Mouse (Mus musculus): ENCODE data around the gene Ccdc127.
A peak's percentile ranks its signal among the peaks of the same experiment; 100 is the strongest.

Ccdc127 gene

GRCm38 (mm10) chr13:74349566-74350434 lies at the start of gene Ccdc127, which contains the start of gene Sdha:
Gene Ccdc127, plus strand, starts transcription at chr13:74350309.
Gene Sdha, minus strand, starts transcription at chr13:74350280.
- peak; percentile 98 for DNase-seq (ENCODE audit: extremely low read depth, insufficient read length, low spot score)

GRCm38 (mm10) chr13:74300925-74301606 lies 49.0 kb upstream of the Ccdc127 start:
- DNase-seq (ENCODE audit: extremely low read depth, insufficient read length, low spot score), result peak; percentile 16

- DNase-seq (ENCODE audit: extremely low read depth, insufficient read length, low spot score), result no peak
Observed at GRCm38 (mm10) chr13:74301607-74301984, 48.5 kb upstream of the Ccdc127 start.

- no peak for DNase-seq (ENCODE audit: extremely low read depth, insufficient read length, low spot score)
Observed at GRCm38 (mm10) chr13:74302050-74303037, 47.8 kb upstream of the Ccdc127 start.

GRCm38 (mm10) chr13:74305380-74305779 lies 44.7 kb upstream of the Ccdc127 start:
- no peak for DNase-seq (ENCODE audit: extremely low read depth, insufficient read length, low spot score)

GRCm38 (mm10) chr13:74305780-74306179 lies 44.3 kb upstream of the Ccdc127 start:
- no peak for DNase-seq (ENCODE audit: extremely low read depth, insufficient read length, low spot score)

GRCm38 (mm10) chr13:74314616-74315015 lies 35.5 kb upstream of the Ccdc127 start:
- no peak for DNase-seq (ENCODE audit: extremely low read depth, insufficient read length, low spot score)

- DNase-seq (ENCODE audit: extremely low read depth, insufficient read length, low spot score), result no peak
Observed at GRCm38 (mm10) chr13:74316386-74316785, 33.7 kb upstream of the Ccdc127 start.

GRCm38 (mm10) chr13:74316789-74317169 lies 33.3 kb upstream of the Ccdc127 start:
- DNase-seq (ENCODE audit: extremely low read depth, insufficient read length, low spot score), result no peak

- DNase-seq (ENCODE audit: extremely low read depth, insufficient read length, low spot score), result peak; percentile 95
Observed at GRCm38 (mm10) chr13:74317170-74317849, 32.8 kb upstream of the Ccdc127 start, which contains the start of gene Pdcd6. Gene Pdcd6, minus strand, starts transcription at chr13:74317580.

GRCm38 (mm10) chr13:74329321-74329720 lies 20.8 kb upstream of the Ccdc127 start:
- DNase-seq (ENCODE audit: extremely low read depth, insufficient read length, low spot score), result no peak

GRCm38 (mm10) chr13:74341036-74341435 lies 9.1 kb upstream of the Ccdc127 start:
- no peak for DNase-seq (ENCODE audit: extremely low read depth, insufficient read length, low spot score)

- DNase-seq (ENCODE audit: extremely low read depth, insufficient read length, low spot score), result no peak
Observed at GRCm38 (mm10) chr13:74350435-74350906, 362 bp downstream of the Ccdc127 start.

GRCm38 (mm10) chr13:74356491-74356890 lies 6.4 kb downstream of the Ccdc127 start:
- DNase-seq (ENCODE audit: extremely low read depth, insufficient read length, low spot score), result no peak

- no peak for DNase-seq (ENCODE audit: extremely low read depth, insufficient read length, low spot score)
Observed at GRCm38 (mm10) chr13:74362218-74362617, 12.1 kb downstream of the Ccdc127 start.

GRCm38 (mm10) chr13:74363176-74363858 lies 13.2 kb downstream of the Ccdc127 start:
- peak; percentile 78 for DNase-seq (ENCODE audit: extremely low read depth, insufficient read length, low spot score)

- no peak for DNase-seq (ENCODE audit: extremely low read depth, insufficient read length, low spot score)
Observed at GRCm38 (mm10) chr13:74363859-74364235, 13.7 kb downstream of the Ccdc127 start, which contains the start of gene Lrrc14b. Gene Lrrc14b, minus strand, starts transcription at chr13:74364005.

GRCm38 (mm10) chr13:74381533-74382276 lies 31.6 kb downstream of the Ccdc127 start:
- DNase-seq (ENCODE audit: extremely low read depth, insufficient read length, low spot score), result no peak

- DNase-seq (ENCODE audit: extremely low read depth, insufficient read length, low spot score), result no peak
Observed at GRCm38 (mm10) chr13:74382289-74382688, 32.2 kb downstream of the Ccdc127 start.
